Mouse (Mus musculus): ENCODE results near the gene Gja8. TPM values are rescaled to one million over a fixed set of nuclear protein-coding genes. Genes with fewer than 3 reads are reported as not detected.

Gja8 gene
- polyA plus RNA-seq, 1 experiment from 2014 or later, result 0.05 TPM

GRCm38 (mm10) chr3:96924631-96925030, 1.2 kb downstream of the Gja8 start:
- Histone ChIP-seq H3K27me3 (replicated peaks) (no peaks in the 10 kb centered on the region), H3K9ac (replicated peaks) (no peak overlapping the region), H3K9me3 (replicated peaks) (no peaks in the 10 kb centered on the region), H3K4me2 (no peak overlapping the region), H3K36me3 (no peaks in the 10 kb centered on the region), H3K27ac (replicated peaks) (no peak overlapping the region), H3K4me3 (replicated peaks) (no peak overlapping the region), H3K4me1 (no peaks in the 10 kb centered on the region)
- 91% methylated on average over 4 of the region's 4 CpGs for WGBS
- no peak for ATAC-seq (ENCODE audit: low FRiP score)

- H3K4me3 ChIP-seq (replicated peaks), result no peak overlapping the region
Observed at GRCm38 (mm10) chr3:96920991-96921390, 4.8 kb downstream of the Gja8 start.

GRCm38 (mm10) chr3:96905592-96905991, 20.2 kb downstream of the Gja8 start:
- ATAC-seq (ENCODE audit: low FRiP score), result peak; percentile 46; the same call in 1 of the 2 replicates
- peak overlapping the region; percentile 72; the same call in 1 of the 2 replicates for H3K27ac ChIP-seq (replicated peaks)
- peaks cover 16% of the 10 kb centered on the region for H3K4me1 ChIP-seq
- H3K4me3 ChIP-seq (replicated peaks), result peak overlapping the region; percentile 100
- H3K9ac ChIP-seq (replicated peaks), result peak overlapping the region; percentile 95
- 47% methylated on average over 9 of the region's 9 CpGs for WGBS
- no peaks in the 10 kb centered on the region for H3K9me3 ChIP-seq (replicated peaks)
- H3K27me3 ChIP-seq (replicated peaks), result peaks cover 14% of the 10 kb centered on the region
- no peaks in the 10 kb centered on the region for H3K36me3 ChIP-seq
- peak overlapping the region; percentile 74 for H3K4me2 ChIP-seq

More at GRCm38 (mm10) chr3:96920991-96921390, 4.8 kb downstream of the Gja8 start:
- Histone ChIP-seq H3K27ac (replicated peaks) (no peak overlapping the region), H3K4me2 (no peak overlapping the region), H3K27me3 (replicated peaks) (no peaks in the 10 kb centered on the region), H3K9ac (replicated peaks) (no peak overlapping the region), H3K36me3 (no peaks in the 10 kb centered on the region), H3K9me3 (replicated peaks) (no peaks in the 10 kb centered on the region), H3K4me1 (no peaks in the 10 kb centered on the region)
- WGBS, result 39% methylated on average over 7 of the region's 7 CpGs
- no peak for ATAC-seq (ENCODE audit: low FRiP score)

DNA sequence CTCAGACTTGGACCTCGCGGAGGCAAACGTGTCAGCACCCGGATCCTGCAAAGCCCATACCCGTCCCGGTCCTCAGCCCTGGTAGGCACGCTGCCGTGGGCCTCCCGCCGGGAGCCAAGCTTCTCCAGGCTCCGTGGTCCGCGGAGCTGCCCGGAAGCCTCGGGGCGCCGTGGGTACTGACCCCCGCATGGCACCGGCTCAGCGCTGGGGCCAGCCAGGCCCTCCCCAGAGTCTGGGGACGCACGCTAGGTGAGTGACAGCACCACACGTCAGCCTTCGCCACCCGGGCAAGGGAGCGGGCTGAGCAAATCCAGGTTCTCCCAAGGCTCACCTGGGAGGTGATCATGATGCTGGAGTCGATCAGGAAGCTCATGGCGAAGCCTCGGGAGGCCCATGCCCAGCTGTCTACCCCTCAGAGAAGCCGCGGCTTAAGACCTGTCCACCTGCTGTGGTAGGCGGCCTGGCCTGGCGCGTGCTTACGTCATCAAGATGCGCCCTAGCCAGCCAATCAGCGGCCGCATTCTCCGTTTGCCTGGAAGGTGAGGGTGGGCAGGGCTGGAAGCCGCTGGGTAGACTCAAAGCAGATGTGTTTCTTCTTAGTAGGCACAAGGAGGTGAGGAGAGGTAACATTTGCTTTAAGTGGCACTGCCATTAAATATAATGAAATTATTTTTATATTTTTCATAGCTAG, 20.8 kb downstream of the Gja8 start, which contains the start of gene Gpr89:
Gene Gpr89 (minus strand): TSS at position 496 of the 691 bp plus-strand sequence.
- H3K9me3 ChIP-seq (replicated peaks), result no peaks in the 10 kb centered on the region
- peak; percentile 98 for ATAC-seq (ENCODE audit: low FRiP score)
- H3K27me3 ChIP-seq (replicated peaks), result peaks cover 14% of the 10 kb centered on the region
- peak within 1 kb of the TSS; percentile 72 for H3K27ac ChIP-seq (replicated peaks)
- peak within 1 kb of the TSS; percentile 95 for H3K9ac ChIP-seq (replicated peaks)
- WGBS, result under 1% methylated on average over 40 of the region's 40 CpGs
- H3K36me3 ChIP-seq, result no peaks in the 10 kb centered on the region
- H3K4me1 ChIP-seq, result peaks cover 20% of the 10 kb centered on the region
- peak within 1 kb of the TSS; percentile 74 for H3K4me2 ChIP-seq
- peak within 1 kb of the TSS; percentile 100 for H3K4me3 ChIP-seq (replicated peaks)

GRCm38 (mm10) chr3:96904393-96904792, 21.4 kb downstream of the Gja8 start, which contains the start of gene Gja5:
Gja5 (plus strand) TSS chr3:96904693.
- no peaks in the 10 kb centered on the region for H3K36me3 ChIP-seq
- 0 out of 2 replicates have a peak, but pooled peaks have one; percentile 2 for ATAC-seq (ENCODE audit: low FRiP score)
- 13% methylated on average over 14 of the region's 14 CpGs for WGBS

DNA sequence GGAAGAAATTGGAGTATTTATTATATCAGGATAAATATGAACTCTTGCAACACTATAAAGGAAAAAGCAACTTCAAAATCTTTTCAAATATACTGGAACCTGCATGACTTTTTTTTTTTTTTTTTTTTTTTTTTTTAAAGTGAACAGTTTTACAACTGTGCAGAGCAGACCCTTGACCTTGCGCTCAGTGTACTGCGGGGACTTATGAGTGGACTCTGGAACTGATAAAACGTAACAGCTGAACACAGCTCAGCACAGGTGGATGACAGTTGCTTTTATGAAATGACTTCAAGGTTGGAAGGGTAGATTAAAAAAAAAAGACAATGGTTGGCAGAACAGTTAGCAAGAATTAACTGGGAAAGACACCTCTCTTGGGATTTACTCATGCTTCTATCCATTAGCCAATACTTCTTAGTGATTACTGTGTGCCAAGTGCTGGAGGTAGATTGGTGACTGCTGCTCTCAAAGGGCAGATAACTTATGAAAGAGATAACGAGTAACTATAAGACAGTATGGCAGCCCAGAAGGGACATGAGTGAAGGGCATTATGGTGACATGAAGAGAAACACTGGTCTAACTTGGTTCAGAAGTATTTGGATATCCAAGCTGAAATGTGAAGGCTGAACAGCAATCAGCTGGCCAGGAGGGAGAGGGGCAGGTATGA, 23.4 kb downstream of the Gja8 start:
- H3K9ac ChIP-seq (replicated peaks), result no peak overlapping the region
- peaks cover 20% of the 10 kb centered on the region for H3K4me1 ChIP-seq
- H3K27ac ChIP-seq (replicated peaks), result no peak overlapping the region
- no peak overlapping the region for H3K4me3 ChIP-seq (replicated peaks)
- H3K4me2 ChIP-seq, result no peak overlapping the region
- no peak for ATAC-seq (ENCODE audit: low FRiP score)
- H3K36me3 ChIP-seq, result peaks cover 7% of the 10 kb centered on the region
- H3K9me3 ChIP-seq (replicated peaks), result no peaks in the 10 kb centered on the region
- peaks cover 9% of the 10 kb centered on the region for H3K27me3 ChIP-seq (replicated peaks)
- WGBS, result 88% methylated on average over 4 of the region's 4 CpGs

More at GRCm38 (mm10) chr3:96904393-96904792, 21.4 kb downstream of the Gja8 start, which contains the start of gene Gja5:
- peaks cover 14% of the 10 kb centered on the region for H3K27me3 ChIP-seq (replicated peaks)
- H3K9ac ChIP-seq (replicated peaks), result peak within 1 kb of the TSS; percentile 95
- H3K4me3 ChIP-seq (replicated peaks), result peak within 1 kb of the TSS; percentile 100
- peak within 1 kb of the TSS; percentile 74 for H3K4me2 ChIP-seq
- peaks cover 20% of the 10 kb centered on the region for H3K4me1 ChIP-seq
- H3K9me3 ChIP-seq (replicated peaks), result no peaks in the 10 kb centered on the region
- peak within 1 kb of the TSS; percentile 72 for H3K27ac ChIP-seq (replicated peaks)

- 95% methylated on average over 7 of the region's 7 CpGs for WGBS
- H3K9me3 ChIP-seq (replicated peaks), result no peaks in the 10 kb centered on the region
- no peak overlapping the region for H3K9ac ChIP-seq (replicated peaks)
- H3K4me1 ChIP-seq, result no peaks in the 10 kb centered on the region
- H3K27me3 ChIP-seq (replicated peaks), result no peaks in the 10 kb centered on the region
- H3K27ac ChIP-seq (replicated peaks), result no peak overlapping the region
- no peak for ATAC-seq (ENCODE audit: low FRiP score)
- peaks cover 73% of the 10 kb centered on the region for H3K36me3 ChIP-seq
- H3K4me3 ChIP-seq (replicated peaks), result no peak overlapping the region
- no peak overlapping the region for H3K4me2 ChIP-seq
Observed at GRCm38 (mm10) chr3:96883690-96884089, 42.1 kb downstream of the Gja8 start.

- Histone ChIP-seq H3K4me2 (no peak overlapping the region), H3K9ac (replicated peaks) (no peak overlapping the region), H3K9me3 (replicated peaks) (no peaks in the 10 kb centered on the region), H3K27ac (replicated peaks) (no peak overlapping the region), H3K4me1 (no peaks in the 10 kb centered on the region), H3K4me3 (replicated peaks) (no peak overlapping the region), H3K27me3 (replicated peaks) (no peaks in the 10 kb centered on the region), H3K36me3 (peaks cover 71% of the 10 kb centered on the region)
- 97% methylated on average over 14 of the region's 14 CpGs for WGBS
- ATAC-seq (ENCODE audit: low FRiP score), result no peak
Observed at GRCm38 (mm10) chr3:96882061-96882849, 43.6 kb downstream of the Gja8 start.

- Histone ChIP-seq H3K4me1 (no peaks in the 10 kb centered on the region), H3K27ac (replicated peaks) (no peak overlapping the region), H3K4me3 (replicated peaks) (no peak overlapping the region), H3K36me3 (peaks cover 68% of the 10 kb centered on the region), H3K27me3 (replicated peaks) (no peaks in the 10 kb centered on the region), H3K4me2 (no peak overlapping the region), H3K9ac (replicated peaks) (no peak overlapping the region), H3K9me3 (replicated peaks) (no peaks in the 10 kb centered on the region)
- 90% methylated on average over 6 of the region's 6 CpGs for WGBS
- no peak for ATAC-seq (ENCODE audit: low FRiP score)
Observed at GRCm38 (mm10) chr3:96881557-96881956, 44.3 kb downstream of the Gja8 start.

- H3K36me3 ChIP-seq, result peaks cover 66% of the 10 kb centered on the region
- H3K27ac ChIP-seq (replicated peaks), result no peak overlapping the region
- ATAC-seq (ENCODE audit: low FRiP score), result no peak
- H3K4me2 ChIP-seq, result no peak overlapping the region
- no peaks in the 10 kb centered on the region for H3K27me3 ChIP-seq (replicated peaks)
- no peak overlapping the region for H3K4me3 ChIP-seq (replicated peaks)
- H3K4me1 ChIP-seq, result no peaks in the 10 kb centered on the region
- H3K9me3 ChIP-seq (replicated peaks), result no peaks in the 10 kb centered on the region
- WGBS, result 88% methylated on average over 4 of the region's 4 CpGs
- no peak overlapping the region for H3K9ac ChIP-seq (replicated peaks)
Observed at GRCm38 (mm10) chr3:96880385-96880784, 45.4 kb downstream of the Gja8 start.

DNA sequence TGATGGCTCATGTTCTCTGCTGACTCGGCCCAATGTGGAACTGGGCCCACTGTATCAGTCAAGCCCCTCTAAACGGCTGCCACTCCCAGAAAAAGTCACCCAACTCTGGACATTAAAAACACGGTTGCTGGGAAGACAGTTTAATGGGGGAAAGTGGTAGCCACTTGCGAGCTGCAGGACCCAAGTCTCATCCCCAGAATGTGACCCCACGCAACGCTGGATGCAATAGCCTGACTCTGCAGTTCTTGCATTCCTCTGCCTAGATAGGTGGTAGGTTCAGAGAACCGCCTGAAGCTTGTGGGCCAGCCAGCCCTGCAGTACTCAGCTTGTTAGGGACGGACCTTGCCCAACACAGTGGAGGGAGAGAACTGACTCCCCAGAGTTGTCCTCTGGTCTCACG, 46.3 kb downstream of the Gja8 start:
- WGBS, result 93% methylated on average over 9 of the region's 9 CpGs
- Histone ChIP-seq H3K36me3 (peaks cover 70% of the 10 kb centered on the region), H3K4me3 (replicated peaks) (no peak overlapping the region), H3K9me3 (replicated peaks) (no peaks in the 10 kb centered on the region), H3K9ac (replicated peaks) (no peak overlapping the region), H3K4me1 (no peaks in the 10 kb centered on the region), H3K27me3 (replicated peaks) (no peaks in the 10 kb centered on the region), H3K27ac (replicated peaks) (no peak overlapping the region), H3K4me2 (no peak overlapping the region)
- no peak for ATAC-seq (ENCODE audit: low FRiP score)
